Mouse (Mus musculus) neutrophil, adult 65 days (primary cell): ENCODE measurements around the gene Stx3. TPM values are rescaled to one million over a fixed set of nuclear protein-coding genes. Genes with fewer than 3 reads are reported as not detected.

Experiments
- total RNA-seq: library from RNA; stranded (reverse); gene quantifications from 2 replicates; pipeline ENCODE4 v1.2.4, GENCODE M21; 2023

The Stx3 gene
- 15.4 and 20.5 TPM in 2 replicates for total RNA-seq

DNA sequence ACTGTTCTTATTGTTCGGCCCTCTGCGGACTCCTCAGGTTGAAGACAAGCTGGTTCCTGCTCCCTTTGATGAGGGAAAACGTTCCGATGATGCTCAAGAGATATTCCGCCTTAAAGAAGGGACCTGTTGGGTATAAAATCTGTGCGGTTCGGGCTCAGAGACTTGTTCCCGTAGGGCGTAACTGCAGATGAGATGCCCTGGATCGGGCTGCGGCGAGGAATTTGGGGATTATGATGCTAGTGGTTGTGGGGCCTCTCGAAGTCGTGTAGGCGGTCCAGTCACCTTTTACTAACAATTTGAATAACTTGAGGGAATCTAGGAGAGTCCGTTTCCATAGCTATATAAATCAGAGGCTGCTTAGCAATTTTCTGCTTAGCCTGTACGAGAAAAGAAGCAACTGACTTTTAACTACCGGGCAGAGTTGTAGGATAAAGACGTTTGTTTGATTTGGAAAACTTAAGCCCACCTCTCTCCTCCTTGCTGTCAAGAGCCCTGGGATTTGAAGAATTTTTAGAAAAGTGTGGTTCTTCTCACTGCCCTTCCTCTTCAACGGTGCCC lies at the start of gene Stx3:
Stx3 (minus strand) TSS at position 261 of the 558 bp plus-strand sequence.

DNA sequence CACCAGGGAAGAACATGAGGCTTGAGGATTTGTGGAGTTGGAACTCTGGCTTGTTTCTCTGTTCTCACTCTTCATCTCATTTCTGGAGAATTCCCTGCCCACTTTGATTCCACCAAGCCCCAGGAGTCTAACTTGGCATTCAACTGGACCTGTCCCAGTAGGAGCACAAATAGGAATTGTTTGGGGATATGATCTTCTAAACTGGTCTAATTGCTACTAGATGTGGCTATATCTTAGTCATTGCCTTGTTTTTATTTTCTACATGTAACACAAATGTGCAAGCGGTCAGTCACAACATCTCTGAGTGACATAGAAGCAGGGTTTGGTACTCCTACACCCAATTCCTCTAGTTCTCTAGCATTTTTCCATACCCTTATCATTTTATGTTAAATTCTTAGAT lies 41.8 kb upstream of the Stx3 start, which contains the start of gene Olfr1418:
Olfr1418 (minus strand) TSS at position 101 of the 400 bp plus-strand sequence.

DNA sequence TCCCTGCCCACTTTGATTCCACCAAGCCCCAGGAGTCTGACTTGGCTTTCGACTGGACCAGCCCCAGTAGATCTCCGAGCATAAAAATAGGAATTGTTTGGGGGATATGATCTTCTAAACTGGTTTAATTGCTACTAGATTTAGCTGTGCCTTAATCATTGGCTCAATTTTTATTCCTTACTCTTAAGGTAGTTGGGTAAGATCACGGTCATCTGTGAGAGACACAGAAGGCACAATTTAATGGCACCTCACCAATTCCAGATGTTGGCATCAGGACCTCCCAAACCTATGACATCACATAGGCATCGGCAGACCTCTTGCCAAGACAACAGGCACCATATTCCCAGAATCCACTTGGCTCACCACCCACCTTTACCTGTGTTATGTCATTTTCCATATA lies 19.9 kb upstream of the Stx3 start, which contains the start of gene Olfr1417:
Olfr1417 (minus strand) TSS at position 101 of the 400 bp plus-strand sequence.

DNA sequence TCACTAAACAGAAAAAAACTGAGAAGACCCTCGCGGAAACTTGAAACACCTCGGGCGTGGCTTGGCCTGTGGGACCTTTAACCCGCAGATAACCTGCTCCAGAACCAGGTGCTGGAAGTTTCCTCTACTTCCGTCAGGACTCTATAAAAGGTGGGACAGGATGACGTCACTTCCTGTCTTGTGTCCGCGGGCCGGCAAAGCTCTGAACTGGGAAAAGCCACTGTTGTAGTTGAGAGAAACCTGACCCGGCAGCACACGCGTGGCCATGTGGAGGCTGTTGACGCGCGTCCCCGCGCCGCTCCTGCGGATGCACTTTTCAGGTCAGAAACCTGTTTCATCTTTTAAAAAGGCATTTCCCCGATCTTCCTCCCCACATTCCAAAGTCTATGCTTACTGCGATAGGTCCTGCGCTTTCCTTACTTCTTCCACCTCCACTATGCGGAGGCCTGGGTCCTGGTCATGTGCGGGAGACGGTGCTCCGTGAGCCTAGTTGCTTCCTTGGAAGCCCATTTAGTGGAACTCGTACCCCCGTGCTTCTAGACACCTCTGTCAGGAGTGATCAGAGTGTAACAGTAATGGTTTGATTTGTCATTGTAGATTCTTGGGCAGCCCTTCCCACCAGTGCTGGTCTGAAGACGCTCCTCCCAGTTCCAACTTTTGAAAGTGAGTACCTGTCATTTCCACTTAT lies 48.9 kb downstream of the Stx3 start, which contains the start of gene Mrpl16:
Mrpl16 (plus strand) TSS at position 187 of the 688 bp plus-strand sequence.

DNA sequence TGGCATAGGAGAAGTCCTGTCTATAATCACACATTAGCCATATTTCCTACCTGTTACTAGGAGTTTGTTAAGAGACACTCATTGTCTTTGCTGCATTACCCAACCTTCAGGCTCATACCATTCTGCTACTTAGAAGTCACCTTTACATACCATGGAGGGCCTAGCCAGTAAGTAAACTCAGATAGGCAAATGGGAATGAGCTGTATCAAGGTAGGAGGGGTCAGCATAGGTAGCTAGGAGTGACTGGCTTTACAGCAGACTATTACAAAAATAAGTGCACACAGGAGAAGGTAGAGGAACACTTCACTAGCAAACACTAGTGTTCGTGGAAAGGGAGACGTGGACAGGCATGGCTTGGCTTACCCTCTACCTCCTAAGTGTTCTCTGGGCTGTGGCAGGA lies 71.9 kb downstream of the Stx3 start, which contains the start of gene Gif:
Gif (plus strand) TSS at position 257 of the 400 bp plus-strand sequence.

Other genes starting within 250 kb of the Stx3 start
- 5.6 and 9.4 TPM in 2 replicates for gene Ms4a6d, start 214.6 kb downstream of the Stx3 start, total RNA-seq
- 3.3 and 3.5 TPM in 2 replicates for gene Ms4a2, start 195.7 kb downstream of the Stx3 start, total RNA-seq
- gene Ms4a3, start 178.6 kb downstream of the Stx3 start, total RNA-seq: 72.4 and 78.0 TPM in 2 replicates
- 1.0 TPM in 1 of 2 replicates, not detected in the other for gene Oosp2, start 158.8 kb downstream of the Stx3 start, total RNA-seq
- not detected in 2 replicates for gene Oosp1, start 128.3 kb downstream of the Stx3 start, total RNA-seq
- not detected in 2 replicates for gene Oosp3, start 122.3 kb downstream of the Stx3 start, total RNA-seq
- gene Gif, start 71.8 kb downstream of the Stx3 start, total RNA-seq: not detected in 2 replicates
- gene Mrpl16, start 49.0 kb downstream of the Stx3 start, total RNA-seq: 11.7 and 13.1 TPM in 2 replicates
- gene Olfr1417, start 19.8 kb upstream of the Stx3 start, total RNA-seq: not detected in 2 replicates
- gene Olfr1418, start 41.7 kb upstream of the Stx3 start, total RNA-seq: not detected in 2 replicates
- not detected in 2 replicates for gene Olfr1419, start 55.7 kb upstream of the Stx3 start, total RNA-seq
- gene Olfr1420, start 67.2 kb upstream of the Stx3 start, total RNA-seq: not detected in 2 replicates
- gene Patl1, start 93.0 kb upstream of the Stx3 start, total RNA-seq: 34.1 and 46.7 TPM in 2 replicates
- 33.5 and 40.1 TPM in 2 replicates for gene Osbp, start 146.5 kb upstream of the Stx3 start, total RNA-seq
- gene Olfr1423, start 221.9 kb upstream of the Stx3 start, total RNA-seq: not detected in 2 replicates
- not detected in 2 replicates for gene Olfr1424, start 243.3 kb upstream of the Stx3 start, total RNA-seq